ENCODE assay signal across 9 mouse cellular contexts in genomic region chr5:66319827-66320404, GRCm38 (mm10).
DNase-seq lines count a peak whose midpoint lies in the region; ATAC-seq and TF ChIP-seq lines count a peak whose summit lies in the region.
"Had no signal": no experiment of that assay in that cellular context is flagged by ENCODE, and none has a peak within 500 bp of the region (broad histone marks: within the 10 kb centered on the region; RNA-seq: fewer than 3 reads in every experiment).

No protein-coding gene starts in this region.

- DNase-seq in heart, adult 8-10 months (ENCODE audit: low spot score) = no peak
- DNase-seq in forebrain, embryonic 14.5 days (ENCODE audit: low spot score) = peak; percentile 44
- DNase-seq in hindbrain, postnatal 0 days (ENCODE audit: low spot score) = no peak
- DNase-seq in cerebellum, postnatal 10 days = no peak
- DNase-seq in spleen, postnatal 36 days (ENCODE audit: low spot score in 2 of 2) = no peak
- DNase-seq in cerebellum, postnatal 4 days (ENCODE audit: low spot score in 2 of 2) = no peak
- DNase-seq: cerebellum, adult 8-10 months had no signal

- H3K36me3 ChIP-seq in heart, embryonic 16.5 days (ENCODE audit: control insufficient read depth, insufficient read depth) = no peaks in the 10 kb centered on the region
- H3K36me3 ChIP-seq in embryonic facial prominence, embryonic 13.5 days = no peaks in the 10 kb centered on the region
- H3K36me3 ChIP-seq in forebrain, embryonic 14.5 days (ENCODE audit: control insufficient read depth, insufficient read depth, low read length) = no peaks in the 10 kb centered on the region
- no peaks in the 10 kb centered on the region for H3K36me3 ChIP-seq in hindbrain, postnatal 0 days (ENCODE audit: insufficient read depth, low read length)

- WGBS in heart, embryonic 16.5 days = 40% methylated on average over 14 of the region's 14 CpGs
- WGBS in embryonic facial prominence, embryonic 13.5 days = 31% methylated on average over 14 of the region's 14 CpGs
- 30% methylated on average over 14 of the region's 14 CpGs for WGBS in forebrain, embryonic 14.5 days
- WGBS in hindbrain, postnatal 0 days = 11% methylated on average over 14 of the region's 14 CpGs

- H3K9ac ChIP-seq in heart, embryonic 16.5 days (ENCODE audit: low read length) = peak overlapping the region; percentile 32; the same call in 1 of the 2 replicates
- no peak overlapping the region for H3K9ac ChIP-seq in embryonic facial prominence, embryonic 13.5 days
- no peak overlapping the region for H3K9ac ChIP-seq in forebrain, embryonic 14.5 days (ENCODE audit: low read length)
- H3K9ac ChIP-seq in hindbrain, postnatal 0 days (replicated peaks; ENCODE audit: low read length) = no peak overlapping the region; the same call in 1 of the 2 replicates

- no peaks in the 10 kb centered on the region for H3K27me3 ChIP-seq in heart, embryonic 16.5 days (ENCODE audit: control insufficient read depth, insufficient read depth, low read length)
- H3K27me3 ChIP-seq in embryonic facial prominence, embryonic 13.5 days = no peaks in the 10 kb centered on the region
- H3K27me3 ChIP-seq in forebrain, embryonic 14.5 days (replicated peaks; ENCODE audit: control insufficient read depth, insufficient read depth, low read length) = no peaks in the 10 kb centered on the region
- H3K27me3 ChIP-seq in hindbrain, postnatal 0 days (ENCODE audit: insufficient read depth, low read length) = no peaks in the 10 kb centered on the region

- no peak for ATAC-seq in heart, embryonic 16.5 days (replicated peaks; ENCODE audit: extremely low read depth, insufficient read depth, low FRiP score)
- ATAC-seq in embryonic facial prominence, embryonic 13.5 days (ENCODE audit: insufficient number of reproducible peaks, insufficient read depth, low FRiP score, low TSS enrichment, low read depth) = no peak
- peak; percentile 40; the same call in 1 of the 2 replicates for ATAC-seq in forebrain, embryonic 14.5 days
- no peak; the same call in 1 of the 2 replicates for ATAC-seq in hindbrain, postnatal 0 days

- peaks cover 31% of the 10 kb centered on the region for H3K4me1 ChIP-seq in heart, embryonic 16.5 days (ENCODE audit: control insufficient read depth, insufficient read depth, low read length)
- H3K4me1 ChIP-seq in embryonic facial prominence, embryonic 13.5 days = peaks cover 11% of the 10 kb centered on the region; the same call in 1 of the 2 replicates
- H3K4me1 ChIP-seq in forebrain, embryonic 14.5 days (ENCODE audit: control insufficient read depth, insufficient read depth, low read length) = 0 out of 2 replicates have a peak, but pooled peaks cover 3% of the 10 kb centered on the region
- H3K4me1 ChIP-seq in hindbrain, postnatal 0 days (ENCODE audit: insufficient read depth, low read length) = peaks cover 4% of the 10 kb centered on the region; the same call in 1 of the 2 replicates

- H3K9me3 ChIP-seq in heart, embryonic 16.5 days (replicated peaks; ENCODE audit: control insufficient read depth, low read length) = no peaks in the 10 kb centered on the region
- no peaks in the 10 kb centered on the region for H3K9me3 ChIP-seq in embryonic facial prominence, embryonic 13.5 days
- H3K9me3 ChIP-seq in forebrain, embryonic 14.5 days (replicated peaks; ENCODE audit: control insufficient read depth, low read length) = no peaks in the 10 kb centered on the region
- H3K9me3 ChIP-seq in hindbrain, postnatal 0 days (ENCODE audit: low read length) = no peaks in the 10 kb centered on the region

- peak overlapping the region; percentile 65 for H3K27ac ChIP-seq in heart, embryonic 16.5 days (ENCODE audit: low read length)
- H3K27ac ChIP-seq in embryonic facial prominence, embryonic 13.5 days = peak overlapping the region; percentile 39; the same call in 1 of the 2 replicates
- peak overlapping the region; percentile 53 for H3K27ac ChIP-seq in forebrain, embryonic 14.5 days (ENCODE audit: low read depth, low read length)
- H3K27ac ChIP-seq in hindbrain, postnatal 0 days = peak overlapping the region; percentile 46

- H3K4me2 ChIP-seq in heart, embryonic 16.5 days (ENCODE audit: low read depth, low read length) = peak overlapping the region; percentile 35
- H3K4me2 ChIP-seq in embryonic facial prominence, embryonic 13.5 days = peak overlapping the region; percentile 18
- H3K4me2 ChIP-seq in forebrain, embryonic 14.5 days (ENCODE audit: low read length) = peak overlapping the region; percentile 6; the same call in 1 of the 2 replicates
- H3K4me2 ChIP-seq in hindbrain, postnatal 0 days (ENCODE audit: low read depth, low read length) = peak overlapping the region; percentile 24

- peak overlapping the region; percentile 27 for H3K4me3 ChIP-seq in heart, embryonic 16.5 days (ENCODE audit: low read length)
- no peak overlapping the region for H3K4me3 ChIP-seq in embryonic facial prominence, embryonic 13.5 days
- H3K4me3 ChIP-seq in forebrain, embryonic 14.5 days (ENCODE audit: low read depth, low read length) = no peak overlapping the region
- H3K4me3 ChIP-seq in hindbrain, postnatal 0 days (ENCODE audit: low read length) = no peak overlapping the region

- TF ChIP-seq CTCF in hindbrain, postnatal 0 days (IDR thresholded peaks at IDR 0.05; ENCODE audit: low read depth) = no peak
